Comparison of ENCODE assay signal across 17 mouse cellular contexts in genomic region chr11:35968291-35968690, GRCm38 (mm10). TPM values are rescaled to one million over a fixed set of nuclear protein-coding genes. Genes with fewer than 3 reads are reported as not detected.
"Had no signal": no experiment of that assay in that cellular context is flagged by ENCODE, and none has a peak within 500 bp of the region (broad histone marks: within the 10 kb centered on the region; RNA-seq: fewer than 3 reads in every experiment).

No protein-coding gene starts in this region.

- H3K9ac ChIP-seq: lung, embryonic 15.5 days; midbrain, embryonic 13.5 days; midbrain, embryonic 15.5 days; neural tube, embryonic 12.5 days; stomach, embryonic 15.5 days had no signal

- H3K4me1 ChIP-seq: megakaryocyte, embryonic 14.5 days had no signal

- H3K27me3 ChIP-seq: lung, embryonic 15.5 days; megakaryocyte, embryonic 14.5 days; midbrain, embryonic 13.5 days; midbrain, embryonic 15.5 days; neural tube, embryonic 12.5 days; stomach, embryonic 15.5 days had no signal

- DNase-seq: lung, postnatal 14 days; lung, postnatal 36 days; right cerebral cortex, postnatal 14 days; thymus, adult 2 months; thymus, postnatal 25 days; thymus, postnatal 4 days had no signal

- H3K4me3 ChIP-seq: lung, embryonic 15.5 days; megakaryocyte, embryonic 14.5 days; midbrain, embryonic 13.5 days; midbrain, embryonic 15.5 days; neural tube, embryonic 12.5 days; stomach, embryonic 15.5 days had no signal

- H3K9me3 ChIP-seq: lung, embryonic 15.5 days; midbrain, embryonic 13.5 days; midbrain, embryonic 15.5 days; neural tube, embryonic 12.5 days; stomach, embryonic 15.5 days had no signal

- H3K36me3 ChIP-seq: lung, embryonic 15.5 days; midbrain, embryonic 13.5 days; midbrain, embryonic 15.5 days; neural tube, embryonic 12.5 days; stomach, embryonic 15.5 days had no signal

- H3K4me2 ChIP-seq: lung, embryonic 15.5 days; midbrain, embryonic 11.5 days; midbrain, embryonic 13.5 days; midbrain, embryonic 15.5 days; neural tube, embryonic 12.5 days; stomach, embryonic 15.5 days had no signal

- H3K27ac ChIP-seq: lung, embryonic 15.5 days; macrophage; midbrain, embryonic 13.5 days; midbrain, embryonic 15.5 days; neural tube, embryonic 12.5 days; stomach, embryonic 15.5 days; stomach, postnatal 0 days had no signal

- ATAC-seq: lung, postnatal 0 days; midbrain, embryonic 13.5 days; midbrain, embryonic 15.5 days had no signal

RNA-seq across cellular contexts. Expression of gene Wwc1, which starts 12.0 kb away (rescaled TPM):
- total RNA-seq: monocyte, adult 5-6 weeks had no signal
